Mouse (Mus musculus) heart, embryonic 12.5 days (tissue): ENCODE data around the gene Csnk1d. TPM values are rescaled to one million over a fixed set of nuclear protein-coding genes. Genes with fewer than 3 reads are reported as not detected.
A peak's percentile ranks its signal among the peaks of the same experiment; 100 is the strongest.

Source experiments
- ATAC-seq: fragments of 200-750 bp; cut with Nextera tagmentation; 2 replicates; pipeline ENCODE4 v1.8.0; 2017; ENCODE audit warnings: moderate TSS enrichment, moderate library complexity; ENCODE audit not compliant: insufficient number of reproducible peaks, low FRiP score
- H3K27ac ChIP-seq: fragments of 300-500 bp; sonication (generic); 2 replicates; pipeline ENCODE4 v1.5.1; 2016; ENCODE audit warnings: mild to moderate bottlenecking, moderate library complexity; ENCODE audit not compliant: poor library complexity, severe bottlenecking
- H3K27me3 ChIP-seq: fragments of 300-500 bp; sonication (generic); replicated peaks from 2 replicates; pipeline ENCODE4 v1.6.1; 2016; ENCODE audit warnings: mild to moderate bottlenecking, moderate library complexity
- H3K36me3 ChIP-seq: fragments of 300-500 bp; sonication (generic); 2 replicates; pipeline ENCODE4 v1.6.1; 2016; ENCODE audit warnings: mild to moderate bottlenecking, moderate library complexity
- H3K4me1 ChIP-seq: fragments of 300-500 bp; sonication (generic); replicated peaks from 2 replicates; pipeline ENCODE4 v1.6.1; 2016; ENCODE audit warnings: mild to moderate bottlenecking
- H3K4me2 ChIP-seq: fragments of 300-500 bp; sonication (generic); 2 replicates; pipeline ENCODE4 v1.6.1; 2016; ENCODE audit warnings: mild to moderate bottlenecking, moderate library complexity
- H3K4me3 ChIP-seq: fragments of 300-500 bp; sonication (generic); 2 replicates; pipeline ENCODE4 v1.5.1; 2016; ENCODE audit warnings: mild to moderate bottlenecking
- H3K9ac ChIP-seq: fragments of 300-500 bp; sonication (generic); 2 replicates; pipeline ENCODE4 v1.6.1; 2016; ENCODE audit warnings: mild to moderate bottlenecking, moderate library complexity
- H3K9me3 ChIP-seq: fragments of 300-500 bp; sonication (generic); replicated peaks from 2 replicates; pipeline ENCODE4 v1.6.1; 2016; ENCODE audit warnings: mild to moderate bottlenecking, moderate library complexity
- WGBS: fragments of 180-500 bp; shearing (Covaris S2); methylation state at CpG from one replicate; pipeline ENCODE4 v1.1.7; 2016; 5-methylcytosine and 5-hydroxymethylcytosine counted together
- polyA plus RNA-seq: library from polyadenylated mRNA; unstranded; fragments of >200 nt; fragmentation: Nextera tagmentation; extraction: Ambion mirVana; gene quantifications from 2 replicates; pipeline ENCODE4 v1.2.1, GENCODE M21; 2016

Gene Csnk1d
- polyA plus RNA-seq, result 94.7 and 95.4 TPM in 2 replicates

- Histone ChIP-seq H3K36me3 (peaks cover 21% of the 10 kb centered on the region), H3K9ac (peak within 1 kb of the TSS; percentile 100), H3K4me1 (peaks cover 69% of the 10 kb centered on the region), H3K4me3 (peak within 1 kb of the TSS; percentile 92), H3K4me2 (peak within 1 kb of the TSS; percentile 95), H3K9me3 (no peaks in the 10 kb centered on the region), H3K27me3 (no peaks in the 10 kb centered on the region), H3K27ac (peak within 1 kb of the TSS; percentile 97)
- ATAC-seq, result peak; percentile 87
- under 1% methylated on average over 59 of the region's 59 CpGs for WGBS
Observed at GRCm38 (mm10) chr11:120990951-120991526, at the start of gene Csnk1d. Gene Csnk1d, minus strand, starts transcription at chr11:120991330.

DNA sequence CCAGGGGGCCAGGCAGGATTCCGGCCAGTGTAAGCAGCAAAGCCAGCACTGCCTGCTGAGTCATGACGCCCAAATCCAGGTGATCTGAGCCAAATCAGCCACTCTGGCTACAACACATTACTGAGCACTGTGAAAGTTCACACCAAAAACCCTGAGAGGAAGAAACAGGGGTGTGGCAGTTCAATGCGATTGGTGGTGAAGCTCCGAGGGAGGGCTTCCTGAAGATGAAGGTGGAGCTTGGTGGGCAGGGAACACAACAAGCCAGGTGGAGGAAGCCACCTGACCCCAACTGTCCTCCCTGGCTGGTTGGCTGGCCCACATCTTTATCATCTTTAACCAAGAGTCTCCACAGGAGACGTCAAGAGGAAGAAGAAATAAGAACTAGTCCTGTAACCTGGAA lies 48.2 kb upstream of the Csnk1d start, which contains the start of gene Cd7:
TSS of gene Cd7 (minus strand) at position 117 of the 400 bp plus-strand sequence.
- peaks cover 17% of the 10 kb centered on the region for H3K27me3 ChIP-seq
- H3K9ac ChIP-seq, result no peak within 1 kb of the TSS
- no peaks in the 10 kb centered on the region for H3K9me3 ChIP-seq
- no peaks in the 10 kb centered on the region for H3K36me3 ChIP-seq
- no peak within 1 kb of the TSS for H3K27ac ChIP-seq
- H3K4me2 ChIP-seq, result no peak within 1 kb of the TSS
- ATAC-seq, result no peak
- H3K4me1 ChIP-seq, result no peaks in the 10 kb centered on the region
- H3K4me3 ChIP-seq, result no peak within 1 kb of the TSS
- WGBS, result 65% methylated on average over 5 of the region's 5 CpGs

- H3K4me1 ChIP-seq, result no peaks in the 10 kb centered on the region
- no peak overlapping the region for H3K4me2 ChIP-seq
- ATAC-seq, result no peak
- no peaks in the 10 kb centered on the region for H3K36me3 ChIP-seq
- no peaks in the 10 kb centered on the region for H3K9me3 ChIP-seq
- no peak overlapping the region for H3K9ac ChIP-seq
- no peak overlapping the region for H3K4me3 ChIP-seq
- 81% methylated on average over 11 of the region's 11 CpGs for WGBS
- no peak overlapping the region for H3K27ac ChIP-seq
- H3K27me3 ChIP-seq, result peaks cover 17% of the 10 kb centered on the region
Observed at GRCm38 (mm10) chr11:121038366-121039240, 47.5 kb upstream of the Csnk1d start.

- no peak overlapping the region for H3K4me3 ChIP-seq
- H3K4me1 ChIP-seq, result no peaks in the 10 kb centered on the region
- peaks cover 19% of the 10 kb centered on the region for H3K27me3 ChIP-seq
- WGBS, result 72% methylated on average over 5 of the region's 5 CpGs
- no peak overlapping the region for H3K9ac ChIP-seq
- no peak overlapping the region for H3K27ac ChIP-seq
- no peak overlapping the region for H3K4me2 ChIP-seq
- no peak for ATAC-seq
- no peaks in the 10 kb centered on the region for H3K36me3 ChIP-seq
- H3K9me3 ChIP-seq, result no peaks in the 10 kb centered on the region
Observed at GRCm38 (mm10) chr11:121033118-121033517, 42.0 kb upstream of the Csnk1d start.

DNA sequence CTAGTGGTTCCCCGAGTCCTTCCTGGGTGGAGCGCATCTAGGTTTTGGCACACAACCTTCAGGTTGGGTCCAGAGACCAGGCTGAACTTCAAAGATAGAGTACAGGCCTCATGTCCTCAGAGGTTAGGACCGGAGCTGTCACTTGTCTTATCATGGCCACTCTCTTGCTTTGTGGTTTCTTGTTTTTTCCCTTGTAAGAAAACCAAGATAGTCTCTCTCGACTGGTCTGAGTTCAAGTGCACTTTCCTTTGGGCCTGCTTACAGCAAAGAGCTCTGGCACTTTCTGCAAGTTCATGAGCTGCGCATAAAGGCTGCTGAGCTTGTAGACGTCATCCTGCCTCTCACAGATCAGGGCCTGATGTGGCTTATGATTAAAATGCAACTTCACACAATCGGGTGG lies 36.1 kb upstream of the Csnk1d start:
- no peak for ATAC-seq
- Histone ChIP-seq H3K9ac (no peak overlapping the region), H3K27me3 (0 out of 2 replicates have a peak, but pooled peaks cover 2% of the 10 kb centered on the region), H3K36me3 (no peaks in the 10 kb centered on the region), H3K4me3 (no peak overlapping the region), H3K4me2 (no peak overlapping the region), H3K27ac (no peak overlapping the region), H3K9me3 (no peaks in the 10 kb centered on the region), H3K4me1 (no peaks in the 10 kb centered on the region)
- WGBS, result 78% methylated on average over 7 of the region's 7 CpGs

DNA sequence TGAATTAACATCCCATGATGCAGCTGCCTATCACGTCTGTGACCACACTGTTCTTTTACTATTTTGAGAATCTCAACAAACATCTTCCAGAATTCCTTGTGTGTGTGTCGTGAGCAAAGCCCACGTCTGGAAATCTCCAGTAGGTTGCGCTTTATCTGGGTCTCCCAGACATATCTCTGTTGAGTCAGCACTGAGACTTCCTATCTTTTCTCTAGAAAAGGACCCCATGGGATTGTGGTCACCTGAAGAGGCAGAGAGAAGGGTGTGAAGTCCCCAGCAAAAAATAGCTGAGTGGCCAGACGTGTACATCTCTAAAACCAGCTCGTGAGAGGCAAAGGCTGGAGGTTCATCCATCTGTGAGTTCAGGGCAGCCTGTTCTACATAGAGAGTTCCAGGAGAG lies 33.0 kb upstream of the Csnk1d start:
- no peaks in the 10 kb centered on the region for H3K36me3 ChIP-seq
- no peak overlapping the region for H3K9ac ChIP-seq
- no peak overlapping the region for H3K4me3 ChIP-seq
- H3K4me1 ChIP-seq, result no peaks in the 10 kb centered on the region
- no peak overlapping the region for H3K4me2 ChIP-seq
- no peak overlapping the region for H3K27ac ChIP-seq
- no peaks in the 10 kb centered on the region for H3K27me3 ChIP-seq
- WGBS, result 34% methylated on average over 6 of the region's 6 CpGs
- no peaks in the 10 kb centered on the region for H3K9me3 ChIP-seq
- no peak for ATAC-seq

DNA sequence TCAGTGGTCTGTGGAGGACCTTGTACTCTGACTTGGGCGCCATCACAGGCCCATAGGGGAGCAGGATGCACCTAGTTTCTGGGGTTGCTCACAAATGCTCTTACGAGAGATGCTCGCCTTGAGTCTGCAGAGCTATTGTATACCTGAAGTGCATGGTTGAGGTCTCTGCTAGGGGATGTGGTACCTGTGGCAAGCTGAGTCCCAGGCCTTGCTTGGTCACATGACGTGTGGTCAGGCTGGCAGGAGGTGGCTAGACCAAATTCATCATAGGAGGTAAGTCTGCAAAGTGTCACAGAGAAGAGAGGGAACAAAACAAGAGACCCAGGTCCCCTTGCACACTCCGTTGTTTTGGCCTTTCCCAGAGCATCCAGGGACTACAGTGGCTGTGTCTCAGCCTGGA lies 28.4 kb upstream of the Csnk1d start:
- H3K27ac ChIP-seq, result no peak overlapping the region
- WGBS, result 82% methylated on average over 5 of the region's 5 CpGs
- H3K4me3 ChIP-seq, result no peak overlapping the region
- no peaks in the 10 kb centered on the region for H3K36me3 ChIP-seq
- H3K4me1 ChIP-seq, result peaks cover 14% of the 10 kb centered on the region; the same call in 1 of the 2 replicates
- no peak for ATAC-seq
- no peak overlapping the region for H3K4me2 ChIP-seq
- no peak overlapping the region for H3K9ac ChIP-seq
- H3K27me3 ChIP-seq, result no peaks in the 10 kb centered on the region
- no peaks in the 10 kb centered on the region for H3K9me3 ChIP-seq

- WGBS, result 26% methylated on average over 3 of the region's 3 CpGs
- Histone ChIP-seq H3K9ac (no peak overlapping the region), H3K4me3 (no peak overlapping the region), H3K4me2 (no peak overlapping the region), H3K4me1 (peaks cover 14% of the 10 kb centered on the region; the same call in 1 of the 2 replicates), H3K9me3 (no peaks in the 10 kb centered on the region), H3K27me3 (peaks cover 10% of the 10 kb centered on the region; the same call in 1 of the 2 replicates), H3K27ac (no peak overlapping the region), H3K36me3 (no peaks in the 10 kb centered on the region)
- ATAC-seq, result peak; percentile 56; the same call in 1 of the 2 replicates
Observed at GRCm38 (mm10) chr11:121017703-121018102, 26.6 kb upstream of the Csnk1d start.

DNA sequence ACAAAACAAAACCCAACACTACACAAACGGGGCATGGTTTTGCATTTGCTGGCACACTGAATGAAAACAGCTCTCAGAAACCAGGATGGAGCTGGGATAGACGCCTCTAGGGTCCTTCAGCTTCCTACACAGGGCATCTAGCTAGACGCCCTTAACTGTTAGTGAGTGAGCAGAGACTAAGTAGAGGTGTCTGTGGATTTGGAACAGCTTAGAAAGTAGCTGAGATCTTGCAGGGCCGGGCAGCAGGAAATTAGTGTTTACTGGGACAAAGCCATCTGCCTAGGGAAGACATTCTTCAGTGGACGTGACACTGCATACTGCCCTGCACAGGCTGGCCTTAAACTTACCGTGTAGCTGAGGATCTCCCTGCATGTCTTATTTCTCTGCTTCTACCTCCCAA lies 24.3 kb upstream of the Csnk1d start:
- no peak for ATAC-seq
- H3K4me2 ChIP-seq, result peak overlapping the region; percentile 58; the same call in 1 of the 2 replicates
- peaks cover 14% of the 10 kb centered on the region; the same call in 1 of the 2 replicates for H3K4me1 ChIP-seq

DNA sequence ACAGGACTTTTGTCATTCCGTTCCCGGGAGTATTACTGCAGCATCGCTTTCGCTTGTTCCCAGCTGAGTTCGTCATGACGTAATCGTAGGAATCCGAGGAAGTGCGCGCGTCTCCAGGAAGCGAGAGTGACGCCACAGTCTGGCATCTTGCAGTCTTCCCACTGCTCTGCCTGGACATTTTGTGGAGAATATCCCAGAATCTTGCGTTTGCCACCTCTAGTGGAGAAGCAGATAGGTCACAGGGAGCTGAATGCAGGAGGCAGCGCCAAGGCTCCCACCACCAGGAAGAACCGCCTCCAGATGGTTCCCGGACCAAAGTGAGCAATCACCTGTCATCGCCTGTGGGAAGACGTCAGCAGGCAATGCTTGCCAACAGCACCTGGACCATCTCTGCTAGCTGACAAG lies 23.8 kb upstream of the Csnk1d start:
- ATAC-seq, result no peak; the same call in 1 of the 2 replicates
- peak overlapping the region; percentile 58 for H3K4me2 ChIP-seq
- WGBS, result 40% methylated on average over 19 of the region's 19 CpGs
- H3K36me3 ChIP-seq, result no peaks in the 10 kb centered on the region
- H3K27ac ChIP-seq, result no peak overlapping the region
- H3K9me3 ChIP-seq, result no peaks in the 10 kb centered on the region
- H3K27me3 ChIP-seq, result peaks cover 10% of the 10 kb centered on the region; the same call in 1 of the 2 replicates
- peaks cover 14% of the 10 kb centered on the region; the same call in 1 of the 2 replicates for H3K4me1 ChIP-seq
- peak overlapping the region; percentile 5; the same call in 1 of the 2 replicates for H3K9ac ChIP-seq
- H3K4me3 ChIP-seq, result peak overlapping the region; percentile 32

More for the DNA sequence above, 24.3 kb upstream of the Csnk1d start:
- Histone ChIP-seq H3K36me3 (no peaks in the 10 kb centered on the region), H3K9ac (no peak overlapping the region), H3K27ac (no peak overlapping the region), H3K27me3 (peaks cover 10% of the 10 kb centered on the region; the same call in 1 of the 2 replicates), H3K9me3 (no peaks in the 10 kb centered on the region), H3K4me3 (no peak overlapping the region)
- WGBS, result 42% methylated on average over 6 of the region's 6 CpGs

GRCm38 (mm10) chr11:121013656-121014055 lies 22.5 kb upstream of the Csnk1d start:
- no peak overlapping the region for H3K4me3 ChIP-seq
- H3K4me1 ChIP-seq, result peaks cover 14% of the 10 kb centered on the region; the same call in 1 of the 2 replicates
- no peaks in the 10 kb centered on the region for H3K36me3 ChIP-seq
- no peak for ATAC-seq
- H3K27ac ChIP-seq, result no peak overlapping the region
- WGBS, result 77% methylated on average over 7 of the region's 7 CpGs
- H3K4me2 ChIP-seq, result no peak overlapping the region
- no peaks in the 10 kb centered on the region for H3K9me3 ChIP-seq
- H3K27me3 ChIP-seq, result peaks cover 10% of the 10 kb centered on the region; the same call in 1 of the 2 replicates
- H3K9ac ChIP-seq, result no peak overlapping the region
